Mouse (Mus musculus): ENCODE measurements around the gene Trpv1. TPM values are rescaled to one million over a fixed set of nuclear protein-coding genes. Genes with fewer than 3 reads are reported as not detected.

Trpv1 gene
- polyA plus RNA-seq (2016; fragmentation: Nextera tagmentation; extraction: Ambion mirVana): not detected in 2 replicates

- Histone ChIP-seq H3K9ac (no peak within 1 kb of the TSS), H3K27ac (no peak within 1 kb of the TSS), H3K9me3 (replicated peaks) (no peaks in the 10 kb centered on the region), H3K4me3 (no peak within 1 kb of the TSS), H3K36me3 (no peaks in the 10 kb centered on the region), H3K4me1 (no peaks in the 10 kb centered on the region), H3K27me3 (replicated peaks) (no peaks in the 10 kb centered on the region), H3K4me2 (no peak within 1 kb of the TSS)
- WGBS (ENCODE audit: insufficient replicate concordance): 71% methylated on average over 5 of the region's 5 CpGs
- no peak for ATAC-seq
Observed at GRCm38 (mm10) chr11:73233992-73234391, at the start of gene Trpv1. Gene Trpv1, plus strand, starts transcription at chr11:73234292.

- Histone ChIP-seq H3K4me2 (no peak overlapping the region), H3K27me3 (replicated peaks) (no peaks in the 10 kb centered on the region), H3K4me3 (no peak overlapping the region), H3K9ac (no peak overlapping the region), H3K4me1 (no peaks in the 10 kb centered on the region), H3K27ac (no peak overlapping the region), H3K9me3 (replicated peaks) (no peaks in the 10 kb centered on the region), H3K36me3 (peaks cover 39% of the 10 kb centered on the region)
- no peak for ATAC-seq
- WGBS (ENCODE audit: insufficient replicate concordance): 66% methylated on average over 10 of the region's 10 CpGs
Observed at GRCm38 (mm10) chr11:73185872-73186615, 48.0 kb upstream of the Trpv1 start.

DNA sequence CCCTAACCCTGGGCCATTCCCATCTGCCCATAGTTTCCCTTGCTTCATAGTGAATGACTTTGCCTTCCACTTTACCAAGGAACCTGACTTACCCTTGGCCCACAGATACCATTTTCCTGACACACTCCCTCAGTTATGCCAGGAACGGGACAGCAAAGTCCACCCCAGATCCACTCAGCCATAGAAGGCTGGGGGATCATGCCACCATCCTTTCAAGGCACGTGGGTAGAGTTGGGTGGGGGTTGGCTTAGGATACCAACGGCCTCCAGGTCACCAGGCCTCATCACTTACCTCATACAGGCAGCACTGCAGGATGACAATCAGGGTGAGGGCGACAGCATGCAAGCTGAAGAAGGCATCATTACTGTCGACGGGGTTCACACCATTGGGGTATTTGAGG is 46.9 kb upstream of the Trpv1 start:
- Histone ChIP-seq H3K4me1 (no peaks in the 10 kb centered on the region), H3K9me3 (replicated peaks) (no peaks in the 10 kb centered on the region), H3K4me2 (no peak overlapping the region), H3K27me3 (replicated peaks) (no peaks in the 10 kb centered on the region), H3K9ac (no peak overlapping the region), H3K4me3 (no peak overlapping the region), H3K27ac (no peak overlapping the region), H3K36me3 (peaks cover 44% of the 10 kb centered on the region)
- ATAC-seq: no peak
- 74% methylated on average over 6 of the region's 6 CpGs for WGBS (ENCODE audit: insufficient replicate concordance)

DNA sequence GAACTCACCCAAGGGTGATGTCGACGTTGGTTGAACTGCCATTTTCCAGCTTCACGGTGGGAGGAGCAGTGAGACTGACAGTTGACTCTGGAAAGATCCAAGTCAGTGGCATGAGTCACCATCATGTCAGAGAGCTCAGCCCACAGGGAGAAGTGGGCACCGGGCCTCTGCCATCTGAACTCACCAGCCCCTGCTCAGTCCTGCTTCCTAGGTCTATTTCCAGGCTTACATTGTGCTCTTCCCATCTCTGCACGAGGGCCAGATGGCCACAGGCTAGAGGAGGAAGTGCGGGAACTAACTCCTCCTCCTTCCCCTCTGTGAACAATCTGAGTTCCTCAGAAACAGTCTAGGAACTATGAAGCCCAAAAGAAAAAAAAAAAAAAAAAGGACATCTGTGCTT is 41.0 kb upstream of the Trpv1 start:
- Histone ChIP-seq H3K27ac (no peak overlapping the region), H3K4me2 (no peak overlapping the region), H3K4me1 (peaks cover 9% of the 10 kb centered on the region), H3K27me3 (replicated peaks) (no peaks in the 10 kb centered on the region), H3K4me3 (no peak overlapping the region), H3K9me3 (replicated peaks) (no peaks in the 10 kb centered on the region), H3K9ac (no peak overlapping the region), H3K36me3 (peaks cover 23% of the 10 kb centered on the region)
- WGBS (ENCODE audit: insufficient replicate concordance): 43% methylated on average over 6 of the region's 6 CpGs
- ATAC-seq: no peak

DNA sequence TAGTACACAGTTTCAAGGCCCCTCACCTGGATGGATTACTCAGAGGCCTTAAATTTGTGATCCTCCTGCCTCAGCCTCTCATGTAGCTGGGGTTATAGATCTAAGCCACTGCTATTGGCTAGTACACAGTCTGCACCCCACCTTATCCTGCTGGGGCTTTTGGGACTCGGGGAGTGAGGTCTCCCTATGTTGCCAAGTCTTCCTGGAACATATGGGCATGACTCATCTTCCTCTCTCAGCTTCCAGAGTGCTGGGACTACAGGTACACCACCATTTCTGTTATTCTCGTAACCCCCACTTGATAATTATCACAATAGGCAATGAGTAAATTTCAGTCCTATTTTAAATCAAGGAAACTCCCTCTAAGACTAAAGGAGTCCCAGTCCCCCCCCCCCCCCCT is 39.6 kb upstream of the Trpv1 start:
- ATAC-seq: no peak
- 70% methylated on average over 2 of the region's 2 CpGs for WGBS (ENCODE audit: insufficient replicate concordance)
- Histone ChIP-seq H3K9me3 (replicated peaks) (no peaks in the 10 kb centered on the region), H3K27me3 (replicated peaks) (no peaks in the 10 kb centered on the region), H3K36me3 (peaks cover 23% of the 10 kb centered on the region), H3K9ac (no peak overlapping the region), H3K4me3 (no peak overlapping the region), H3K4me1 (peaks cover 16% of the 10 kb centered on the region), H3K27ac (no peak overlapping the region), H3K4me2 (no peak overlapping the region)

- peak overlapping the region; percentile 83 for H3K4me3 ChIP-seq
- H3K36me3 ChIP-seq: peaks cover 12% of the 10 kb centered on the region
- WGBS (ENCODE audit: insufficient replicate concordance): 3% methylated on average over 1 of the region's 1 CpGs
- H3K9me3 ChIP-seq (replicated peaks): no peaks in the 10 kb centered on the region
- no peak overlapping the region; the same call in 1 of the 2 replicates for H3K27ac ChIP-seq
- no peaks in the 10 kb centered on the region for H3K27me3 ChIP-seq (replicated peaks)
- peak overlapping the region; percentile 88 for H3K9ac ChIP-seq
- H3K4me1 ChIP-seq: peaks cover 23% of the 10 kb centered on the region
- no peak for ATAC-seq
- peak overlapping the region; percentile 99 for H3K4me2 ChIP-seq
Observed at GRCm38 (mm10) chr11:73198190-73198589, 35.9 kb upstream of the Trpv1 start.

- no peaks in the 10 kb centered on the region for H3K27me3 ChIP-seq (replicated peaks)
- peaks cover 23% of the 10 kb centered on the region for H3K4me1 ChIP-seq
- H3K4me2 ChIP-seq: peak within 1 kb of the TSS; percentile 99
- 2% methylated on average over 22 of the region's 22 CpGs for WGBS (ENCODE audit: insufficient replicate concordance)
- ATAC-seq: peak; percentile 95
- peak within 1 kb of the TSS; percentile 83 for H3K4me3 ChIP-seq
- H3K9ac ChIP-seq: peak within 1 kb of the TSS; percentile 88
- peak within 1 kb of the TSS; percentile 77 for H3K27ac ChIP-seq
- no peaks in the 10 kb centered on the region for H3K9me3 ChIP-seq (replicated peaks)
- peaks cover 12% of the 10 kb centered on the region for H3K36me3 ChIP-seq
Observed at GRCm38 (mm10) chr11:73198603-73199229, 35.4 kb upstream of the Trpv1 start, which contains the start of gene Ctns. Gene Ctns, minus strand, starts transcription at chr11:73199042.

DNA sequence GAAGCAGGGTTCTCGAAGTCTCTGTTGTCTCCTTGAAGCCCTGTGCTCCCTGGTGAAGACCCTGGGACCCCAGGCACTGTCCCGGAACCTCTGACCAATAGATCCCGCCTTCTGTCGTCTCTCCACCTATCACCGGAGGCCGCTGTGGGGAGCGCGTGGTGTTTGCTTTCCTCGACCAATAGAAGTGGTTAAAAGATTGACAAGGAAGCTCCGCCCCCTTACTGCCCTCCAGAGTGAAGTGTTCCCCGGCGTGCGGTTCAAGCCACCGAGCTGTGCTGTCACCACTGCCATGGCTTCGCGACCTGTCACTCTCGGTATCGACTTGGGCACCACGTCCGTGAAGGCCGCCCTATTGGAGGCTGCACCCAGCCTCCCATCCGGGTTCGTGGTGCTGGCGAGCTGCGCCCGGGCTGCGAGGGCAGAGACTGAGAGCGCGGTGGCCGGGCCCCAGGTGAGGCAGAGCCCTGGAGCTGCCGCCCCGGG is 34.8 kb upstream of the Trpv1 start, which contains the start of gene Shpk:
TSS of gene Shpk (plus strand) at position 231 of the 483 bp plus-strand sequence.
- ATAC-seq: peak; percentile 96
- H3K36me3 ChIP-seq: peaks cover 12% of the 10 kb centered on the region
- H3K27me3 ChIP-seq (replicated peaks): no peaks in the 10 kb centered on the region
- H3K9me3 ChIP-seq (replicated peaks): no peaks in the 10 kb centered on the region
- H3K4me3 ChIP-seq: peak within 1 kb of the TSS; percentile 83
- H3K27ac ChIP-seq: peak within 1 kb of the TSS; percentile 77
- peak within 1 kb of the TSS; percentile 99 for H3K4me2 ChIP-seq
- peaks cover 23% of the 10 kb centered on the region for H3K4me1 ChIP-seq
- H3K9ac ChIP-seq: peak within 1 kb of the TSS; percentile 88
- WGBS (ENCODE audit: insufficient replicate concordance): 1% methylated on average over 32 of the region's 32 CpGs

DNA sequence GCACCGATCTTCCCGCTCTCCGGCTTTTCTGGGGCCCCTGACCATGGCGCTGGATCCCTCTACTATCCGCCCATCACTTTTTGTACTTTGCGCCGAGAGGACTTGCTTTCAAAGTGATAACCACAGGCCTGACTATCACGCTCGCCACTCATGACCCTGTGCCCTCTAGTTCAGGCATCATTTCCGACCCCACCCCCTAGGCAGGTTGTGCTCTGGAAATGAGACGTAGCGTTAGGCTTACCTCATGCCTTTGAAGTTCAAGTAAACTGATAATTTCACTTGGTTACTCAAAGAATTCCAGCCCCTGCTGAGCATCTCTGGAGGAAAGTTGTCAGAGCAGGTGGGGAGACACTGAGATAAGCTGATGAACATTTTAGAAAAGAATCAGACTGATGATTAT is 34.2 kb upstream of the Trpv1 start:
- ATAC-seq: 0 out of 2 replicates have a peak, but pooled peaks have one; percentile 3
- H3K9ac ChIP-seq: peak overlapping the region; percentile 88
- 1% methylated on average over 12 of the region's 12 CpGs for WGBS (ENCODE audit: insufficient replicate concordance)

GRCm38 (mm10) chr11:73201021-73201420 is 33.1 kb upstream of the Trpv1 start:
- 71% methylated on average over 2 of the region's 2 CpGs for WGBS (ENCODE audit: insufficient replicate concordance)
- H3K9ac ChIP-seq: no peak overlapping the region
- no peak overlapping the region for H3K27ac ChIP-seq
- H3K9me3 ChIP-seq (replicated peaks): no peaks in the 10 kb centered on the region
- peaks cover 23% of the 10 kb centered on the region for H3K4me1 ChIP-seq
- H3K27me3 ChIP-seq (replicated peaks): no peaks in the 10 kb centered on the region
- ATAC-seq: no peak
- peaks cover 2% of the 10 kb centered on the region; the same call in 1 of the 2 replicates for H3K36me3 ChIP-seq
- no peak overlapping the region for H3K4me3 ChIP-seq
- no peak overlapping the region for H3K4me2 ChIP-seq

More for the DNA sequence above, 34.2 kb upstream of the Trpv1 start:
- Histone ChIP-seq H3K4me1 (peaks cover 23% of the 10 kb centered on the region), H3K4me2 (peak overlapping the region; percentile 99), H3K27me3 (replicated peaks) (no peaks in the 10 kb centered on the region), H3K9me3 (replicated peaks) (no peaks in the 10 kb centered on the region), H3K36me3 (peaks cover 12% of the 10 kb centered on the region), H3K4me3 (peak overlapping the region; percentile 83), H3K27ac (peak overlapping the region; percentile 77)

DNA sequence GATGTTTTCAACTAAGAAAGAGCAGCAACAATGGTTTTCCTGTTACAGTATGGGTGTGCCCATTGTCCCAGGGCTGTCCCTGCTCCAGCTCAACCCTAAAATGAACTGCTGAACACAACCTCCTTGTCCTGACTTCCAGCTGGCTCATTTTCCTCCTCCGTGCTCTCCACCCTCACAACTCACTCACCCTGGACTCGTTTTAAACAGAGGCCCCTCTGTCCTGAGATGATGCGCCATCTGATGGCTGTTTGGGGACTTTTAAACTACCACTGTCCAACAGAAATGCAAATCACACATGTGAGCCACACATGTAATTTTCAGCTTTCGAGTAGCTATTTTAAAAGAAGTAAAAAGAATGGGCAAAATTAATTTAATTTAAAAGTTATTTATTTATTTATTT is 32.5 kb upstream of the Trpv1 start:
- WGBS (ENCODE audit: insufficient replicate concordance): 38% methylated on average over 4 of the region's 4 CpGs
- no peak overlapping the region for H3K9ac ChIP-seq
- no peaks in the 10 kb centered on the region for H3K27me3 ChIP-seq (replicated peaks)
- H3K4me3 ChIP-seq: no peak overlapping the region
- ATAC-seq: no peak
- H3K27ac ChIP-seq: no peak overlapping the region
- H3K4me1 ChIP-seq: peaks cover 23% of the 10 kb centered on the region
- H3K36me3 ChIP-seq: no peaks in the 10 kb centered on the region
- H3K9me3 ChIP-seq (replicated peaks): no peaks in the 10 kb centered on the region
- no peak overlapping the region for H3K4me2 ChIP-seq

GRCm38 (mm10) chr11:73203895-73204294 is 30.2 kb upstream of the Trpv1 start:
- Histone ChIP-seq H3K36me3 (no peaks in the 10 kb centered on the region), H3K9me3 (replicated peaks) (no peaks in the 10 kb centered on the region), H3K27me3 (replicated peaks) (no peaks in the 10 kb centered on the region), H3K27ac (no peak overlapping the region), H3K4me2 (no peak overlapping the region), H3K9ac (no peak overlapping the region), H3K4me3 (no peak overlapping the region), H3K4me1 (peaks cover 8% of the 10 kb centered on the region)
- WGBS (ENCODE audit: insufficient replicate concordance): 70% methylated on average over 8 of the region's 8 CpGs
- no peak for ATAC-seq

All from liver, embryonic 12.5 days (tissue).